Mouse (Mus musculus) midbrain, embryonic 14.5 days (tissue): Measurements from ENCODE around the gene Sys1. TPM values are rescaled to one million over a fixed set of nuclear protein-coding genes. Genes with fewer than 3 reads are reported as not detected.

ENCODE experiments used
- ATAC-seq: fragments of 200-750 bp; cut with Nextera tagmentation; 2 replicates; pipeline ENCODE4 v1.8.0; 2017; ENCODE audit warnings: moderate number of reproducible peaks, moderate library complexity; ENCODE audit not compliant: low FRiP score, low TSS enrichment
- DNase-seq: peaks from one replicate; pipeline ENCODE4 v3.0.0-alpha.2; 2015
- H3K27ac ChIP-seq: fragments of 300-500 bp; sonication (generic); replicated peaks from 2 replicates; pipeline ENCODE4 v1.5.1; 2014; ENCODE audit warnings: mild to moderate bottlenecking, low read depth, low read length, moderate library complexity
- H3K27me3 ChIP-seq: fragments of 300-500 bp; sonication (generic); 2 replicates; pipeline ENCODE4 v1.6.1; 2014; ENCODE audit warnings: low read length, control low read depth, mixed read lengths; ENCODE audit not compliant: control insufficient read depth, insufficient read depth
- H3K36me3 ChIP-seq: fragments of 300-500 bp; sonication (generic); 2 replicates; pipeline ENCODE4 v1.6.1; 2014; ENCODE audit warnings: low read length, control low read depth; ENCODE audit not compliant: control insufficient read depth, insufficient read depth
- H3K4me1 ChIP-seq: fragments of 300-500 bp; sonication (generic); 2 replicates; pipeline ENCODE4 v1.6.1; 2014; ENCODE audit warnings: mild to moderate bottlenecking, antibody characterized with exemption, low read length, control low read depth; ENCODE audit not compliant: control insufficient read depth, insufficient read depth
- H3K4me2 ChIP-seq: fragments of 300-500 bp; sonication (generic); 2 replicates; pipeline ENCODE4 v1.6.1; 2014; ENCODE audit warnings: mild to moderate bottlenecking, low read length, moderate library complexity
- H3K4me3 ChIP-seq: fragments of 300-500 bp; sonication (generic); replicated peaks from 2 replicates; pipeline ENCODE4 v1.5.1; 2014; ENCODE audit warnings: low read depth, low read length
- H3K9ac ChIP-seq: fragments of 300-500 bp; sonication (generic); replicated peaks from 2 replicates; pipeline ENCODE4 v1.6.1; 2014; ENCODE audit warnings: mild to moderate bottlenecking, low read length, moderate library complexity
- H3K9me3 ChIP-seq: fragments of 300-500 bp; sonication (generic); 2 replicates; pipeline ENCODE4 v1.6.1; 2016; ENCODE audit warnings: low read length, control low read depth, mixed read lengths; ENCODE audit not compliant: control insufficient read depth
- WGBS: fragments of 180-500 bp; shearing (Covaris S2); extraction: QIAGEN DNeasy Blood & Tissue Kit; methylation state at CpG from one replicate; pipeline ENCODE4 v1.1.7; 2014; 5-methylcytosine and 5-hydroxymethylcytosine counted together
- polyA plus RNA-seq: library from polyadenylated mRNA; unstranded; fragments of >200 nt; fragmentation: Nextera tagmentation; extraction: Ambion mirVana; gene quantifications from 2 replicates; pipeline ENCODE4 v1.2.1, GENCODE M21; 2014

The Sys1 gene
- polyA plus RNA-seq, 1 experiment from 2014 or later, result 93.1 TPM

DNA sequence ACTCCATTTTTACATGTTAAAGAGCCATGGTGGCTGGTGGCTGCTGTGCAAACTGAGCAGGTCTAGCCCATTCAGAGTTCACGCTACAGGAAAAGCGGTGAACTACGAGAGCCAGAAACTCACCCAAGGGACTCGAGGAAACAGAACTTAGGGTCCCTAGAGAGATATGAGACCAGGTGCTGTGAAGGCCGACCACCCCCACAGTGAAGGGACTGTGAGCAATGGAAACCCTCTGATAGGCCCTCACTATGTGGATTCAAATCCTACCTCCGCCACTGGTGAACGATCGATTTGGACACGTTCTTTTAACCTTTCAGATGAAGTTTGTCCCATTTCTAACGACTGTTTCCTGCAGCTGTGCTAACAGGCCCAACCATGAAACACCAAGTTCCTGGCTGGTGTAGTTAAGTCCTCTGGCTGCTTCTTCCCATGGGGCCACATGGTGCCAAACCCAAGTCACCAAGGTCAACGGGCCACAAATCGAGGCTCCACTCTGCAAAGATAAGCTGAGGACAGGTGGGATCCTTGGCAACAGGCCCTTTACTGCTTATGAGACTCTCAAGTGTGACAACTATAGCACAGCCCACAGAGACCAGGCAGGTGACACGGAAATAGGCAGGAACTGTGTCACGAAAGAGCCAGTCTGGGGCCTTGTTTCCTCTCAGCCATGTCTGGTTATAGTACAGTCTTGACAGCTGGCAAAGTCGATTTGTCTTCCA, 33.9 kb upstream of the Sys1 start:
- H3K4me3 ChIP-seq, result no peak overlapping the region
- WGBS, result 92% methylated on average over 15 of the region's 15 CpGs
- ATAC-seq (no peak), DNase-seq (no peak)
- H3K27me3 ChIP-seq, result no peaks in the 10 kb centered on the region
- no peak overlapping the region for H3K27ac ChIP-seq
- no peaks in the 10 kb centered on the region for H3K4me1 ChIP-seq
- no peaks in the 10 kb centered on the region for H3K36me3 ChIP-seq
- no peak overlapping the region for H3K9ac ChIP-seq
- no peak overlapping the region for H3K4me2 ChIP-seq
- no peaks in the 10 kb centered on the region for H3K9me3 ChIP-seq

GRCm38 (mm10) chr2:164423464-164423863, 33.3 kb upstream of the Sys1 start:
- 92% methylated on average over 11 of the region's 11 CpGs for WGBS
- DNase-seq, result no peak

DNA sequence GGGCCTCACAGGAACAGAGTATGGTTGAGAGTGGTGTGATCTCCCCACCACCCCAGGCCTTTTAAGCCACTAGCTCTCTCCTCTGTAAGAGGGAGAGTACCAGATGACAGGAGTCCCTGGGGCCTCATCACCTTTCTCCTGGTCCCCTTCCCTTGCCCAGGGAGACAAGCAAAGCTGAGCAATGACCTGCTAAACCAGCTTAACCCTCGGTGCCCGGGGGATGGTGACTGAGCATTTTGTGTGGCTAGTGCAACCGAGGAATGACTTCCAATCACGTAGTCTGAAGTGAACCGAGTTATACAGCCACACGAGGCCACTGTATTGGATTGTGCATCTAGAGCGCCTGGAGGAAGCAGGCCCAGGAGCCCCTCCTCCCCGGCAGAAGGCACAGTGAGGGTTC, 32.4 kb upstream of the Sys1 start:
- Histone ChIP-seq H3K27me3 (no peaks in the 10 kb centered on the region), H3K27ac (no peak overlapping the region), H3K9ac (no peak overlapping the region), H3K36me3 (no peaks in the 10 kb centered on the region), H3K4me2 (no peak overlapping the region), H3K9me3 (no peaks in the 10 kb centered on the region), H3K4me1 (no peaks in the 10 kb centered on the region), H3K4me3 (no peak overlapping the region)
- no peak for DNase-seq
- ATAC-seq, result no peak
- 86% methylated on average over 8 of the region's 8 CpGs for WGBS

More at GRCm38 (mm10) chr2:164423464-164423863, 33.3 kb upstream of the Sys1 start:
- H3K4me1 ChIP-seq, result no peaks in the 10 kb centered on the region
- H3K4me3 ChIP-seq, result no peak overlapping the region
- H3K9me3 ChIP-seq, result no peaks in the 10 kb centered on the region
- H3K4me2 ChIP-seq, result no peak overlapping the region
- H3K27me3 ChIP-seq, result no peaks in the 10 kb centered on the region
- no peak overlapping the region for H3K27ac ChIP-seq
- no peaks in the 10 kb centered on the region for H3K36me3 ChIP-seq
- ATAC-seq, result no peak
- no peak overlapping the region for H3K9ac ChIP-seq

DNA sequence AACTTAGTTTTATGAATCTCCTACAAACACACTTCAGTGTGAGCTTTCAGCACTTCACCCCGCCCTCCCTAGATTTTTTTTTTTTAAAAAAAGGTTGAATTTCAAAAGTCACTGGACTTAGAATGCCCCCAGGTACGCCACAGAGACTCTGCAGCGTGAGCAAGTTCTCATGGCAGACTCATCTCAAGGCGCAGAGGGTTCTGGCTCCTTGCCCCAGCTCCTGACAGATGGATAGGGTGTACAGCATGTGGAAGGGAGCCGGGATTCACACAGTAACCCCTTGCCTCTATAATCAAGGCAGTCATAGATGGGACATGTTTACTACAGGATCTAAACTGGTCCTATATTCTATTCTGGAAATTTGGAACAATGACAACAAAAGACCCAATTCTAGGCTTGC, 31.4 kb upstream of the Sys1 start:
- Histone ChIP-seq H3K9me3 (no peaks in the 10 kb centered on the region), H3K36me3 (no peaks in the 10 kb centered on the region), H3K27ac (no peak overlapping the region), H3K4me3 (no peak overlapping the region), H3K4me2 (no peak overlapping the region), H3K4me1 (no peaks in the 10 kb centered on the region), H3K9ac (no peak overlapping the region), H3K27me3 (no peaks in the 10 kb centered on the region)
- 90% methylated on average over 5 of the region's 5 CpGs for WGBS
- no peak for ATAC-seq
- no peak for DNase-seq

DNA sequence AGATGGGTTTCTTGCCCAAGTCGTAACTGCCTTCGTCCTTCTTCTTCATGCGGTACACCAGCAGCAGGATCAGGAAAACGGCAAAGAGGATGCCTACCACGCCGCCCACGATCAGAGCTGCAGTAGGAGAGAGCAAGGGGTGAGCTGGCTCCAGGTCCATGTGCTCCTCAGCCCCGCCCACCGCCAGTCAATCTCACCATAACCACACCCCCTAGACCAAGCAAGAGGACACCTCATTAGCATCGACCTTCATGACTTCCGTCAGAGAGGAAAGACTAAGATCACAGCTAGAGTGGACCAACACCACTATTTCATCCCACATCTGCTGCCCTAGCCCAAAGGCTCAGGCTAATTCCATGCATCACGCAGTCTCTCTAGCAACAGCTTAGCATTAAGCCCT, 30.6 kb upstream of the Sys1 start:
- Histone ChIP-seq H3K4me2 (no peak overlapping the region), H3K27ac (no peak overlapping the region), H3K4me1 (no peaks in the 10 kb centered on the region), H3K4me3 (no peak overlapping the region), H3K36me3 (no peaks in the 10 kb centered on the region), H3K9ac (no peak overlapping the region), H3K9me3 (no peaks in the 10 kb centered on the region), H3K27me3 (no peaks in the 10 kb centered on the region)
- ATAC-seq (no peak), DNase-seq (no peak)
- 32% methylated on average over 12 of the region's 12 CpGs for WGBS

GRCm38 (mm10) chr2:164426952-164427351, 29.8 kb upstream of the Sys1 start:
- H3K36me3 ChIP-seq, result no peaks in the 10 kb centered on the region
- no peaks in the 10 kb centered on the region for H3K4me1 ChIP-seq
- H3K27me3 ChIP-seq, result no peaks in the 10 kb centered on the region
- H3K4me2 ChIP-seq, result no peak overlapping the region
- H3K9me3 ChIP-seq, result no peaks in the 10 kb centered on the region
- ATAC-seq (no peak), DNase-seq (no peak)
- H3K27ac ChIP-seq, result no peak overlapping the region
- H3K9ac ChIP-seq, result no peak overlapping the region
- 86% methylated on average over 5 of the region's 5 CpGs for WGBS
- no peak overlapping the region for H3K4me3 ChIP-seq

DNA sequence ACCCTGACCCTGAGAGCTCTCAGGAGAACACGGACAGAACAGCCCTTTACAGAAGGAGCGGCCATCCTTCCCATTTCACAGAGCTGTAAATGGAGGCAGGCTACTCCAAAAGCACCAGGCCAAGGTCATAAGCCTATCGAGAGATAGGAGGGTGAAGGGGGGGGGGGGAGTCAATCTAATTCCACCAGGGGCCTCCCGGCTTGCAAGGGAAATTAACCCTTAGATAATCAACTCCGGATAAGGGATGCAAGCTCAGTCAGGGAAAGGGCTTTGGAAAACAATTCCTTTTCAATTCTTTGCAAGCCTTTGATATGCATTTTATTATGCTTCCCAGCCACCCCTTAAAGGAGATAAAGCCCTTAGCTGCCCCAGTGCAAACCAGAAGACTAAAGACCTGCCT, 28.3 kb upstream of the Sys1 start:
- H3K9me3 ChIP-seq, result no peaks in the 10 kb centered on the region
- no peak overlapping the region for H3K4me2 ChIP-seq
- no peak overlapping the region for H3K27ac ChIP-seq
- H3K4me1 ChIP-seq, result no peaks in the 10 kb centered on the region
- ATAC-seq (no peak), DNase-seq (no peak)
- H3K27me3 ChIP-seq, result no peaks in the 10 kb centered on the region
- H3K9ac ChIP-seq, result no peak overlapping the region
- WGBS, result 43% methylated on average over 5 of the region's 5 CpGs
- H3K4me3 ChIP-seq, result no peak overlapping the region
- H3K36me3 ChIP-seq, result no peaks in the 10 kb centered on the region

DNA sequence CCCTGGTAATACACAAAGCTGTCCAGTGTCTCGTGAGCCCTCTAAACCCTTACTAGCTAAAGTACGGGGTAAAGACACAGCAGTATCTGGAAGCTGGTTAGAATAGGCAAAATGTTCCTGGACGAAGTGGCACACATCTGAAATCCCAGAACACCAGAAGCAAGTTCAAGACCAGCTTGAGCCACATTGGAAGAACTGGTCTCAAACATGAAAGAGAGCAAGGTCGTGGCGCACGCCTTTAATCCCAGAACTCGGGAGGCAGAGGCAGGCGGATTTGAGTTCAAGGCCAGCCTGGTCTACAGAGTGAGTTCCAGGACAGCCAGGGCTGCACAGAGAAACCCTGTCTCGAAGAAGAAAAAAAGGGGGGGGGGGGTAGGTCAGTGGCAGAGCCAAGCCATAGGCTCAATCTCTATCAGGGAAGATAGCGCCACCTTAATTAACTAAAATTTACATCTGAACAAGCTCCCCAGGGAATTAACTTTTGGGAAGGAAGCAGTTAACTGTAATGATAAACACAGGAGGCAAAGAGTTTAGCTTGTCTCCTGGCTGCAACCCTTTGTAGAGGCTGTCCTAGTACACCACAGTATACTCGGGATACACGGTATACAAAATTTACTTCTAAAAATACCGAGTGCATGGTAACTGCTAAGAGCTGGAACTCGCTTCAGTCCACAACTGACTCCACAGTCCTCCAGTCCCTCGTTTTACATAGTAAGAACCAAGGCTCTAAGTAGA, 26.7 kb upstream of the Sys1 start:
- H3K36me3 ChIP-seq, result no peaks in the 10 kb centered on the region
- no peak for DNase-seq
- H3K4me2 ChIP-seq, result no peak overlapping the region
- no peak overlapping the region for H3K9ac ChIP-seq
- 55% methylated on average over 15 of the region's 15 CpGs for WGBS
- no peak overlapping the region for H3K4me3 ChIP-seq
- H3K4me1 ChIP-seq, result no peaks in the 10 kb centered on the region
- no peak overlapping the region for H3K27ac ChIP-seq
- no peaks in the 10 kb centered on the region for H3K27me3 ChIP-seq
- H3K9me3 ChIP-seq, result no peaks in the 10 kb centered on the region
- no peak for ATAC-seq

DNA sequence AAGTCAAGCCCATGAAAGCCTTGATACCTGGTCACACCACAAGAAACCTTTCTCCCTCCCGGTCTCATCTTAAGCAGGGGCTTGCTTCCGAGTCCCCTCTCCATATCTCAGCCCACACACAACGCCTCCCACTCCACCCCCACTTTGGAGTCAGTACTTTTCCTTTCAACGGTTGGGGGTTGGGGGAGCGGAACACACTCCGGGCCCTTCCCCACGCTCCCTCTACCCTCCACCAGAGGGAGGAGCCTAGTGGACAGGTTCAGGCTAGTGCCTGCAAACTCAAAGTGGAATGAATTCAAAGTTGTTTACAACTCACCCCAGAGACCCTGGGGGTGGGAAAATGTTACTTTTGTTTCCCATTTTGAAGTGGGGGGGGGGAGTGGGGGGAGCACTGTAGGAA, 26.1 kb upstream of the Sys1 start:
- Histone ChIP-seq H3K4me1 (no peaks in the 10 kb centered on the region), H3K36me3 (no peaks in the 10 kb centered on the region), H3K27ac (no peak overlapping the region), H3K4me2 (no peak overlapping the region), H3K4me3 (no peak overlapping the region), H3K27me3 (no peaks in the 10 kb centered on the region), H3K9ac (no peak overlapping the region), H3K9me3 (no peaks in the 10 kb centered on the region)
- ATAC-seq (no peak), DNase-seq (no peak)
- 23% methylated on average over 7 of the region's 7 CpGs for WGBS
